Mouse (Mus musculus) embryo, embryonic 9.5 days (tissue): ENCODE measurements at regions not wholly inside any gene's neighbourhood (a gene's known extent, or its start where the extent isn't known, plus 50 kb on each side); places are given as distances from the start of the nearest gene placed in this dataset.

Experiments used
- DNase-seq: peaks from one replicate; pipeline ENCODE4 v3.0.0-alpha.2; 2017; ENCODE audit errors: extremely low spot score

- no peak for DNase-seq
Observed at GRCm38 (mm10) chr5:53329591-53329990, 62.7 kb downstream of the Smim20 start.

- no peak for DNase-seq
Observed at GRCm38 (mm10) chr5:53336704-53337103, 69.8 kb downstream of the Smim20 start.

- no peak for DNase-seq
Observed at GRCm38 (mm10) chr5:53337816-53338215, 70.9 kb downstream of the Smim20 start.

- DNase-seq: no peak
Observed at GRCm38 (mm10) chr5:53345164-53345563, 78.3 kb downstream of the Smim20 start.

GRCm38 (mm10) chr5:53346028-53346427, 79.1 kb downstream of the Smim20 start:
- DNase-seq: no peak

GRCm38 (mm10) chr5:53346756-53347155, 79.9 kb downstream of the Smim20 start:
- DNase-seq: no peak

GRCm38 (mm10) chr5:53352852-53353251, 86.0 kb downstream of the Smim20 start:
- DNase-seq: no peak

GRCm38 (mm10) chr5:53354296-53354695, 87.4 kb downstream of the Smim20 start:
- no peak for DNase-seq

GRCm38 (mm10) chr5:53355069-53355468, 88.2 kb downstream of the Smim20 start:
- DNase-seq: peak; percentile 87

GRCm38 (mm10) chr5:53357086-53357608, 90.3 kb downstream of the Smim20 start:
- no peak for DNase-seq

GRCm38 (mm10) chr5:53358181-53358580, 91.3 kb downstream of the Smim20 start:
- DNase-seq: no peak

GRCm38 (mm10) chr5:53359887-53360286, 93.0 kb downstream of the Smim20 start:
- no peak for DNase-seq

- DNase-seq: no peak
Observed at GRCm38 (mm10) chr5:53361295-53361694, 94.4 kb downstream of the Smim20 start.

GRCm38 (mm10) chr5:53363898-53364297, 97.0 kb downstream of the Smim20 start:
- DNase-seq: no peak

- no peak for DNase-seq
Observed at GRCm38 (mm10) chr5:53366882-53367561, 98.9 kb upstream of the Rbpj start.

GRCm38 (mm10) chr5:53370272-53370671, 95.7 kb upstream of the Rbpj start:
- DNase-seq: no peak

GRCm38 (mm10) chr5:53371638-53372037, 94.3 kb upstream of the Rbpj start:
- no peak for DNase-seq

- no peak for DNase-seq
Observed at GRCm38 (mm10) chr5:53373315-53373714, 92.6 kb upstream of the Rbpj start.

GRCm38 (mm10) chr5:53376856-53377255, 89.1 kb upstream of the Rbpj start:
- DNase-seq: peak; percentile 20

GRCm38 (mm10) chr5:53377698-53378097, 88.3 kb upstream of the Rbpj start:
- no peak for DNase-seq

GRCm38 (mm10) chr5:53378106-53378505, 87.8 kb upstream of the Rbpj start:
- DNase-seq: no peak

- no peak for DNase-seq
Observed at GRCm38 (mm10) chr5:53378599-53378998, 87.4 kb upstream of the Rbpj start.

GRCm38 (mm10) chr5:53379612-53380011, 86.3 kb upstream of the Rbpj start:
- no peak for DNase-seq

GRCm38 (mm10) chr5:53380203-53380602, 85.7 kb upstream of the Rbpj start:
- DNase-seq: no peak
